Mouse (Mus musculus) left cerebral cortex, postnatal 25 days (tissue): ENCODE measurements at regions not wholly inside any gene's neighbourhood (a gene's known extent, or its start where the extent isn't known, plus 50 kb on each side); places are given as distances from the start of the nearest gene placed in this dataset.

Source experiments
- DNase-seq, 2 experiments: peaks; one replicate each; pipeline ENCODE4 v3.0.0; 2022; ENCODE audit warnings: low spot score in 2 of 2, mixed read lengths in 1 of 2
- intact Hi-C: fragments of 180-260 bp; cut with DNase I; formaldehyde crosslinking; loops from one replicate; pipeline ENCODE4 v1.15.1; 2025

DNA sequence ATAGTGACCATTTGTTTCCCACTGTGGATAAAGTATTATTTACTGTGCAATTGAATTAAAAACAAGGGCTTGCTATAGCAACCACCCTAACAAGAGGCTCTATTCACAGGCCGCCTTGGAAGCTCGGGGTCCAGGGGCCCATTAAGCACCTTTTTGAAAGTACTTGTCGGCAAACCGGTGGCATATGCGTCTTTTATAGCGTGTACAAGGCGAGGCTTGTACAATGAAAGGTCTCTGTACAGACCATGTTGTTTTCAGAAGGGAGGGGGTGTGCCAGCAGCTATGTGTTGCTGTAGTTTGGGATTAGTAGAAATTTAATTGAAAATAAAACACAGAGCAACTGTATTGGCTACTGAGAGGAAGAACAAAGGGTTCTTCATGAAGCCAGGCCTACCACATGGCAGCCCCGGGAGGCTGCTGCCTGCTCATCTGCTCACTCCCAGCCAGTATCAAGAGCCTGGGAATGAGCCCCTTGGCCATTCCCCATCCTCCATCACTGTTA is 324.9 kb downstream of the Icos start:
- no peak for DNase-seq
- intact Hi-C loops: no loop called here

DNA sequence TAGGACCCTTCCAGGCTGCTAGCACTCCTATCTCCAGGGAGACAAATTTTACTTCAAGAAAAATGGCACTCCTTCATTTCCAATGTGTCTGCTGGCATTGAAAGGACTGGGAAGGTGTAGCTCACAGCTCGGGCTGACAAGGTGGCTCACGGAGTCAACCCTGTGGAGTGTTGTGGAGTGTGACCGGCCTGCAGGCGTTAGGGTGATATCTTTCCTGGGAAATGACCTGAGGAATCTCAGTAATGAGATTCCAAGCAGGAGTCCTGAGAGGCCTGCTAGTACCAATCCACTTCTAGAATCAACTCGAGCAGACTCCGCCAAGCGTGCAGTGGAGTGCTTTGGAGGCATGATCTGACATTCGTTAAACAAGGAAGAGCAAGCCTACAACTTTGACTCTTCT is 328.6 kb downstream of the Icos start:
- no peak for DNase-seq
- intact Hi-C loops: no loop called here

DNA sequence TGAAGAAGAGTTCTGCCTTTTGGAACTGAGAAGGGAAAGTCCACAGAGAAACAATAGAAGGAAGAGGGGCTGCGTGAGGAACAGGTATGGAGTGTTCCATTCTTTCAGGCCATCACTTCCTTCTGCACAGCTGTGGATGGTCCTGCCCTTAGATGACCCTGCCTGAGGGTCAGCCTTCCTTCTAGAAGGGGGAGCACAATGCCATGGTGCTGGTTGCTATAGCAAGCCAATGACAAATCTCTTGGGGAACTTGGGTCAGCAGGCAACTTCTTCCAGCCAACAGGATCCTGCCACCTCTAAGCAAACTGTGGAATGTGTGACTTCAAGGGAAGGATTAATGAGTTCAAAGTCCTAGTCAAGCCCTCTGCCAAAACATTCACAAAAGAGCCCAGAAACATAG is 329.1 kb upstream of the Pard3b start:
- intact Hi-C loops: no loop called here
- DNase-seq: no peak

DNA sequence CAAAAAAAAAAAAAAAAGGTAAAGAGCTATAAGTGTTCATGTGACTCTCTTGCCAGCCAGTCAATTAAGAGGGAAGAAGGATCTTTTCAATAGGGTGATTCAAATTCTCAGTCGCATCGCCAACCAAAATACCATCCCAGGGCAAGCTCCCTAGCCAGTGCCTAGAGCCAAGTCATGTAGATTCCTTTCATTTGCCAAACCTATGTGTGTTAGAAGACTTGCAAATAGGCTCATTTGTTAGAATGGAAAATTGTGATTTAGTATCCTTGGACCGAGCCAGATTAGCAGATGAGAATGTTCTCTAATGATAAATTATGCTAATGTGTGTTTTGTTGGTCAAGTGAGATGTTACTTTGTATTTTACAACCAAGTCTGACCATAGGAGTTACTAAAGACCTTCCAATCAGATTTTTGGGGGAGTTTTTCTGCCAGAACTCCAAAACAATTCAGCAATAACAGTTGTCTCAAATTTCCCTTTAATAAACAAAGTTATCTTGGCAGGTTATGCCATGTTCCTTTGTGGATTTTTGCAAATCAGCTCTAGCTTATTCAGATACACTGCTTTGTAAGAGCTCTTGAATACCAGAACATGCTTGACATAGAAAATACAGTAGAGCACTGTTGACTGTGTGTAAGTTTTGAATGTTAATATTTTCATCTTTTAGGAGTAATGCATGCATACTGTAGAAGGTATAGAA is 328.4 kb upstream of the Pard3b start:
- intact Hi-C loops: no loop called here
- DNase-seq: no peak

DNA sequence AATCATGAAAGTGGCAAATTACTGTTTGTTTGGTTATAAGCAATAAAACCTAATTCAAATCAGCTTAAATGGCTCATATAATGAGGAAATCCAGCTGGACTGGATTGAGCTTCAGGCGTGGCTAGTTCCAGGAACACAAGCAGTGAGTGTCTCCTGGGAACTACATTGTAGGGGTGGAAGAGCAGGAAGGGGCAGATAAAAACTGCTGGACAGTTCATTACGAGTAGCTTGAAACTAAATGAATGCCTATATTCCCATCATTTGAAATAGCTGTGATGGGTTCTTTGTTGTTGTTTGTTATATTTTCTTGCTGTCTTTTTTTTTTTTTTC is 327.9 kb upstream of the Pard3b start:
- intact Hi-C loops: no loop called here
- DNase-seq: no peak

DNA sequence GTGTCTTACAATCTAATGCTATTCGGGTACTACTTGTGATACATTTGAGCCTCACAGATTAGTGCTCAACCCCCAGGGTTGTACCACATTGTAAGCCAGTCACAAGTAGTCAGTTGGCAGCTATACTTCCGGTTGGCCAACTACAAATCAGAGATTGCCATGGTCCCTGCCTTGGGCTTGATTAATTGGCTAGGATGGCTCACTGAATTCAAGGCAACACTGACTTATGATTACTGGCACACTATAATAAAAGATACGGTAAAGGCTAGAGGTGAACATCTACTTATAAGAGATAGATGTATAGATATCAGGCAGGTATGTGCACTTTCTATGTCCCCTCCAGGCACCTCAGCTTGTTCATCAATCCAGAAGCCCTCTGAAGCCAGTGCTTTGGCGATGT is 325.4 kb upstream of the Pard3b start:
- intact Hi-C loops: no loop called here
- no peak for DNase-seq

DNA sequence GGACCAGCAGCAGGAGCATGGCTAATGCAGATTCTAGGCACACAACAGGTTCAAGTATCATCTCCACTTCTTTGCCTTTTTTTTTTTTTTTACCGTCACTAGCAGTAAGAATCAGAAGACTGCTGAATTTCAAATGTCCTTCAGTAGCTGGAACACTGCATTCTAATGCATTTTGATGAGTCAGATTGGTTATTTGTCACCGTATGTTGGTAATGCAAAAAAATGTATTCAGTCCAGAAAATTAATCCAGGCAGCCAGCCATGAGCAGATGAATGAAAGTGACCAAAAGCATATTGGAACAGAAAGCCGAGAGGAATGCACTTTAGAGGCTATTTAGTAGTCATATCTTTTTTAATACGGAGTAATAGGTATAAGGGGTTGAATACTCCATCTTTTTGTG is 322.4 kb upstream of the Pard3b start:
- DNase-seq: no peak
- intact Hi-C loops: no loop called here

DNA sequence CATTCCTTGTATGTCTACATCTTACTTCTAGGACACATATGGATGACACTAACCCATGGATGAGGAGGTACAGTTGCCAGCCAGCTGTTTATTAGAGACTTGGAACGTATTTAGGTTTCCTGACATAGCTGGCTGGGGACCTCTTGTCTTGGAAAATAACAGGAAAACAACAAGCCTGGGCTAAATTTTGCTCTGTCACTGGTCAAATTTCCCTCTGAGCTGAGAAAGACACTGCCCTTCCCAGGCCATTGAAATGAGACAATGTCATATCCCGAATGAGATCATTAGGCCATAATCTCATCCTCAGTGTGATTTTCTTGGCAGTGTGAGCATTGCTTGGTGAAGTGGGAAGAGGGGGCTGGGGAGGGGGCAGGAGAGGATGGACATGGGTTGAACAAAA is 321.9 kb upstream of the Pard3b start:
- intact Hi-C loops: no loop called here
- DNase-seq: no peak

DNA sequence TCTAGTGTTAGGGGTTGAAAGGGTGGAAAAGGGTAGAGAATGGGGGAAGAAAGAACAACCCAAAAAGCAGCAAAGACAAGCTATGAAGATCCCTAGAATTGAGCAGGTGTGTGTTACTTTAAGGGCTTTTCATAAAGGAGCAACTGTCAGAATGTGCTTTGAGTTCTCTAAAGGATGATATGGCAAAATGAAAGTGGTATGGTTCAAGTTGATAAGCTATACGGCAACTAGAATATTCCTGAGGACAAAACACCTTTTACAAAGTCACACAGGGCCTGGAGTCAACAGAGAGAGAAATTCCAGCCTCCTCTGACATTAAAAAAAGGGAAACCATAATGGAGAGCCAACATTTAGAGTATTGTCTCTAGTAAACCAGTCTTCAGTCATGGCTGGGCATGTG is 320.6 kb upstream of the Pard3b start:
- intact Hi-C loops: no loop called here
- no peak for DNase-seq

DNA sequence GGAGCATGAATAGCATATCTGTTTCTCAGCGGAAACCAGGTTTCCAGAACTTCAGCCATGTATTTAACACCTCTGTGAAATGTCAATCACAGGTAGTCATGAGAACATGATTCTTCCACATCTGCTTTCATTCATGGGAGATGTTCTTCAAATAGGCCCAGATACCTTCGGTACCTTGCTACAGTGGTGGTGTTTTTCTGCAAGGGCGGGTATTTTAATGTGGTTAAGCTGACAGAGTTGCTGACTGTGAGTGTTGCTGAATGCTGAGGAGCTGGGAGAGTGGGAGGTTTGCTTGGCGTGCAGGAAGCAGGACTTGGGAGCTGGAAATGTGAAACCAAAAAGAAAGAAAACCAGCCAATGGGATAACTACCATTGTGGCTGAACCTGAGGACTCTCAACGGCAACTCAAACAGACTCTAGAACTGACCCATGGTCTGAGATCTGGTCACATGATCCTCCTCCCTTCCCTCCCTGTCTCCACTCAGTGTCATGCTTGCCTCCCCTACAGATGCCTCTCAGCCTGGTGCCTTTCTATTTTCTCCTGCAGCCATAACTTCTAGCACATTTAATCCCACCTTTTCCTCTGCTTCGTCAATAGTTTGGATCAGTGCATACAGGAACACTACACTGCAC is 317.0 kb upstream of the Pard3b start:
- DNase-seq: peak in 1 of 2 experiments; percentile 65
- intact Hi-C loops: no loop called here

DNA sequence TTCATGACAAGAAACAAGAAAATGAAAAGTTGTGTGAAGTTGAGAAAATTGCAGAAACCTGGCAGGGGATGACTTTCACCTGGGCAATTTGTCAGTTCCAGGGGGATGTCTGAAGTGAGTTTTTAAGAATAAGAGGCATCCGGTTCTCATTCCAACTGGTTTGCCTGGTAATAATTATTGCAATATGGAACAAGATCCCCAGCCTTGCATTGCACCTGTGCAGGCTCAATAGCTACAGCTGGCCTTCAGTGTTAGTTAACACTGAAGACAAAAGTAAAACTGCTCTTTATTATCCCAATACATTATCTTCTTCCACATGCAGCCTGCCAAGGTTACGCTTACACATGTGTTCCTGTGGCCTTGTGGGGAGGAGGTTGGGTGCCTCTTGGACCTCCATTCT is 307.2 kb upstream of the Pard3b start:
- no peak for DNase-seq
- intact Hi-C loops: no loop called here

DNA sequence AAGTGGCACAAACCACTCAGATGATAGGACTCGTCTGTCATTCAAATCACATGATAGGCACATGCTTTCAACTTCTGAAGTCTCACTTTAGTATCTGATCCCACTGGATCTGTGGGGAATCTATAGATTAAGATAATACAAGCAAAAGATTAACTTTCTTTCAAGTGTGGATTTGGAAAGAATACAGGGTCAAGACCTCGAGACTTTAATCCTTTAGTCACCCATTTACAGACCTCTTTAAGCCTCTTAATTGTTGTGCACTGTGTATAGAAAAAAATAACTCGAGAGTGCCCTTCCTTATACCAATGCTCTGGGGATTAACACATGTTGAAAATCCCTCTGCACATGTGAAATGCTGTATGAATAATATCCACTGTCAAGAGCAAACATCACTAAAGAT is 306.7 kb upstream of the Pard3b start:
- no peak for DNase-seq
- intact Hi-C loops: no loop called here

DNA sequence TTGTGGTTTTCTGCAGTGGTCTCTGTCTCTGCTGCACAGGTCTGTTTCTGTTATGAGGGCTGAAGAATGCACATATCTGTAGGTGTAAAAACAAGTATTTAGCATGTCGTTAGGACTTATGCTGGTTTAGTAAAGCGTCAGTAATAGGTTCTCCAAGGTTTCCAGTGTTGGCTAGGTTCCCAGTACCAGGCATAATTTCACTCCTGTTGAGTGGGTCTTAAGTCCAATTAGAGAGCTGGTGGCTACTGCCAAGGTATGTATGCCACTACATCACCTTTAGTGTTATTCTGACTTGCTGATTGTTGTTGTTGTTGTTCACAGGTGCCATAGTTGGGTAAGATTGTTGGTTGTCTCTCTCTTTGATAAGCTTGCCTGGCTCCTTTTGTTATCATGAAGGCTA is 302.3 kb upstream of the Pard3b start:
- intact Hi-C loops: no loop called here
- no peak for DNase-seq

DNA sequence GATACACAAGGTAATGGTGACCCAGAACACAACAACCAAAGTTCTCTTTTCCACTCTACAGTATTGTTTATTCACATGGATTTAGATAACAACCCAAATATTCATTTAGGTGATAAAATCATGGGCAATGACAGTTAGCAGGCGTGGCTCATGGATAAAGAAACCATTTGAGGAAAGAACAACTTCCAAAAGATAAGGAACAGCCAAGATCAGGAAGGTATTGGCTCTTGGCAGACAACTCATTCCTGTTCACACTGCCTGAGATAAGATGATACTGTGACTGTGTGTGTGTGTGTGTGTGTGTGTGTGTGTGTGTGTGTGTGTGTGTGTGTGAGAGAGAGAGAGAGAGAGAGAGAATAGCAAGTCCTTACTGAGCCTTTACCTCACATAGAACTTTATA is 285.7 kb upstream of the Pard3b start:
- intact Hi-C loops: no loop called here
- no peak for DNase-seq

DNA sequence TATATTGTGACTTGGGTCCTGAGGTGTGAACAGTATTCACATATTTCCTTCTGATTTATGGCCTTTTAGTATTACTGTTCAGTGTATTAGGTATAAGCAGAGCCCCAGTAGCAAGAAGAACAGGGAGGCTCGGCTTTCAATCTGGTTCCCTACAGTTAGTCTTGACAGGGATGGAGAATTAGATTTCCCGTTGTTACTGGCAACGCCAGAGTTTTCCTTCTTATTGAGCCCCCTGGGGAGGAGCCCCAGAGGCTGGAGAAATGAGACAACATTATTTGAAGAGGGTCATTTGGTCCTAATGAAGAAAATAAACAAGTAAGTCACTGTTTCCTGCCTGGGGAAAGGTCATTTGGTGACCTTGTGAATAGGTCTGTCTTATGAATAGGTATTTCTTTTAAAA is 285.1 kb upstream of the Pard3b start:
- DNase-seq: no peak
- intact Hi-C loops: no loop called here

DNA sequence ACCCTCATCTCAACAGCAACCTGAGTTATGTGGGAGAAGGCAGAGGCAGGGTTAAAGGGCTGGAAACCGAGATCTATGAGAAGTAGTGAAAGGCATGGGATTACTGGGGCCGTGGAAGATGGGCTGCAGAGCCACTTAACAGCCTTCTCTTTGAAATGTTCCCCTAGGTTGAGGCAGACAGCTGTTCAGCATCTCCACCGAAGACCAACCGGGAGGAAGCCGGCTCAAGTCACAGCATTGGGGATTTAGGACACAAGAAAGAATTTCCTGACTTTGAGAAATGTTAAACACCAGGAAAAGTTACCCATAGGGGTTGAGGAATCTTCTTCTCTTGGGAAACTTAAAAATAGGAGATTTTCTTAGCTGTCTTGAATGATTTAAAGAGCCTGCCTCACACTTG is 283.4 kb upstream of the Pard3b start:
- no peak for DNase-seq
- intact Hi-C loops: no loop called here

DNA sequence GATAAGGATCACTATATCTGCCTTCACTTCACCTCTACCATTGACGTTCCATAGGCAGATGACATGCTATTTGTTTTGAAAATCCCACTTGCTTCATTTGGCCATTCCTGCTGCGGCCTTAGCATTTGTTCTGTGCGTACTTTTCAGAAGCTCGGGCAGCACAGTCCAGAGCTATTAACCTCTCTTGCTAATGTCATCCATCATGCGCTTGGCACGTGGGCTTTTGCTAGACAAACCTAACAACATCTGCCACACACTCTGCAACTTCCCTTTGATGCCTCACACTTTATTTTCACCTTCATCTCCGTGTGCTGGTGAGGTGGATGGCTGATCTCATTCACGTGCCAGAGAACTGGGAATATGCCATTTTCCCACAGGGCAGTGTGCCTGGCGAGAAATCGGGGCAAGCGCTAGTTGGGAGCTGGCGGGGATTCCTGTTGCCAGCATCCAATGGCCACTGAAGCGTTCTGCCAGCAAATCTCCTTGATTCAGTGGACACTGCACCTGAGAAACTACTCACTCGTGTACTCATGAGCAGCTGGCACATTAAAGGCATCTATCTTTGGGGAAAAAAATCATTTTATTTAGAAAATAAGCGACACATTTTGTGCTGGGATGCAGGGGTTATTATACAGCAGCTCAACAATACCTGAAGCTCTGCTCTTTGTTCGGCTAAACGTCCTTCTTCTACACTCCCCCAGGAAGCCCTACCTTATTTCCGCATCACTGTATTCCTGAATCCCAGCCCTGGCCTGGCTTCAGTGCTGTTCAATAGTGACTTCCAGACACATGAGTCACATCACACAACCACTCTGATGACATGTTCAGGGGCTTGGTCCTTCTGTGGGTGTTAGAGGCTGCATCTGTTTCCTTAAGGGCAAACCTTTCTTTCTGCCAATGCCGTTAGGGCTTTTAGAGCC is 279.4 kb upstream of the Pard3b start:
- intact Hi-C loops: no loop called here
- no peak for DNase-seq

DNA sequence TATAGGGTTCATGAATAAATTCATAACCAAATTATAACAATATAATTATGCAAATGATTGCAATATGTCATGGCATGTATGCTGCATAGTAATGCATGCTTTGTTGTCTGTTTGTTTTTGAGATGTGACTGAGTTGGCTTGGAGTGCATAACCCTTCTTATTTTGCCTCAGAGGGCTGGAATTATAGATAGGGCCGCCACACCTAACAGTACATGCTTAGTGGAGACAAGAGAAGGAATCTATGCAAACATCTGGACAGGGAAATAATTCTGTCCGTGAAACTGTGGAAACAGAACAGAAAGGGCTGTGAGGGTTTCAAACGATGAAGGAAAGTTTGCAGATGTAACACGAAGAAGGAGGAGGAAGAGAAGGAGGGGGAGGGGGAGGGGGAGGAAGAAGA is 266.0 kb upstream of the Pard3b start:
- intact Hi-C loops: loop anchor here (10.0 kb wide), 1 partner anchor 1582 kb away; no protein-coding TSS in a partner anchor
- DNase-seq: no peak

DNA sequence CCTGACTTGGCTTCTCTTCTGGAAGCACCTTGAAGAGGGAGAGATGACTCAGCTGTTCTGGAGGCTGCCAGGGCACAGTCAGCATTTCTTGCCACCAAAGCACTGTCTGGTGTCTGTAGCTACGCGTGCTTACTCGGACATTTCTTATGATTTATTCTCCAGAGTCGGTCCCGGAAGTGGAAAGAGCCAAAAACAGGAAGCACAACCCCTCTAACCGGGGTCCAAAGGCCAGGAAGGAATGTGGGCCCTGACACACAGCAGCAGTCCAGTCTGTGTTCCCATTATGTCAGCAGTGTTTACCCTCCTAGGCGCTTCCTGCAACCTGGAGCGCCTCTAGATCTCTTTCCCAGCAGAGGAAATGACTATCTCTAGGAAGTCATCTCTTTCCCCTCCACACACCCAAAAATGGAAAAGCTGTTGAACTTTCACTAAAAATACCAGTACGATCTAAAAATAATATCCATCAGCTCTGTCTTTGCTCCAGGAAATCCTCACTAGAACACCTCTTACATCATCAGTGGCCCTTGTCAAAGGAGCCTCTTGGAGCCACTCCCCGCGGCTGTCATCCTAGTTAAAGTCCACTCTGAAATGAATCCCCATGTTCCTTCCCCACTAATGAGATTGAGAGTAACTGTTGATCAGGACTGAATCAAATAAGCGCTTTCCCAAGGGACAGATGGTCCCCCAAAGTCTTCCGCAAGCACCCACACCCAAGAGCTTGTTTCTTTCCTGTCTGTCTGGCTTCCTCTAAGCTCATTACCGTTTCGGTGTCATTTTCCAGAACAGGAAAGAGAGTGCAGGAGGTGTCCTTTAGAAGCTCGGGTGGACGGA is 264.7 kb upstream of the Pard3b start:
- intact Hi-C loops: loop anchor here (10.0 kb wide), 1 partner anchor 1581 kb away; no protein-coding TSS in a partner anchor
- DNase-seq: no peak

DNA sequence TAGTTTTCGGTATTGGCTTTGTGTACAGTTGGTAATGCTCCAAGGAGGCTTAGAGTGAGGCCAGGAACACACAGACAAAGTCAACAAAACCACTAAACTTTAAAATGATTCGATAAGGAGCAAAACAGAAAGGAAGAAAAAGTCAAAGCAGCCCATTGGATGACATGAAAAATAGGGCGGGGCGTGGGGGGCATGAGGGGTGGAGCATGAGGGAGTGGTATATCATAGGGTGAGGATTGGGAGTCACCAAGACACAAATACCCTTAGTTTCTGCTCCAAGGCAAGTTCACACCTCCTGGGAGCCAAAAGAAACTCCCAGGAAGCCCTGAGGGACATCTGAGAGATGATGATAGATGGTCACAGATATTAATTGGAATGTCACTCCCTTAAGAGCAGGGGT is 262.2 kb upstream of the Pard3b start:
- no peak for DNase-seq
- intact Hi-C loops: loop anchor here (5.0 to 10.0 kb wide), 3 partner anchors 239 to 1578 kb away; partner anchors contain the start of gene Nrp2
